Mouse (Mus musculus) adrenal gland, adult 10 weeks (tissue): ENCODE measurements around the gene Cyp2c69. TPM values are rescaled to one million over a fixed set of nuclear protein-coding genes. Genes with fewer than 3 reads are reported as not detected.

Experiments
- polyA plus RNA-seq: library from polyadenylated mRNA; stranded (reverse); fragments of 350-450 nt; fragmentation: Illumina TruSeq; extraction: RNeasy Lipid Tissue Mini Kit (QIAGEN cat#74804); gene quantifications from one replicate; pipeline ENCODE4 v1.2.3, GENCODE M21; 2014; ENCODE audit warnings: low read depth, low replicate concordance

The Cyp2c69 gene
- not detected for polyA plus RNA-seq

GRCm38 (mm10) chr19:39886699-39887098 is at the start of gene Cyp2c69:
Gene Cyp2c69, minus strand, starts transcription at chr19:39886799.

GRCm38 (mm10) chr19:39812714-39813113 is 73.9 kb downstream of the Cyp2c69 start, which contains the start of gene Cyp2c40:
Gene Cyp2c40, minus strand, starts transcription at chr19:39812814.

Other genes with a start within 250 kb of the Cyp2c69 start
- not detected for gene Cyp2c67, start 237.7 kb downstream of the Cyp2c69 start, polyA plus RNA-seq
- not detected for gene Cyp2c68, start 145.7 kb downstream of the Cyp2c69 start, polyA plus RNA-seq
- gene Cyp2c40, start 74.0 kb downstream of the Cyp2c69 start, polyA plus RNA-seq: not detected
- not detected for gene Cyp2c37, start 105.6 kb upstream of the Cyp2c69 start, polyA plus RNA-seq
- gene Cyp2c54, start 187.0 kb upstream of the Cyp2c69 start, polyA plus RNA-seq: not detected
- gene Cyp2c50, start 202.9 kb upstream of the Cyp2c69 start, polyA plus RNA-seq: not detected